Mouse (Mus musculus) hindbrain, postnatal 0 days (tissue): ENCODE measurements around the gene Cask. TPM values are rescaled to one million over a fixed set of nuclear protein-coding genes. Genes with fewer than 3 reads are reported as not detected.
A peak's percentile ranks its signal among the peaks of the same experiment; 100 is the strongest.

ENCODE experiments used
- ATAC-seq: fragments of 200-750 bp; cut with Nextera tagmentation; 2 replicates; pipeline ENCODE4 v1.8.0; 2017; ENCODE audit warnings: mild to moderate bottlenecking, moderate TSS enrichment, moderate library complexity
- DNase-seq: peaks from one replicate; pipeline ENCODE4 v3.0.0-alpha.2; 2015; ENCODE audit warnings: low spot score
- H3K27ac ChIP-seq: fragments of 300-500 bp; sonication (generic); 2 replicates; pipeline ENCODE4 v1.5.1; 2014; ENCODE audit warnings: mild to moderate bottlenecking
- H3K27me3 ChIP-seq: fragments of 300-500 bp; sonication (generic); 2 replicates; pipeline ENCODE4 v1.6.1; 2014; ENCODE audit warnings: low read length, mixed read lengths; ENCODE audit not compliant: insufficient read depth
- H3K36me3 ChIP-seq: fragments of 300-500 bp; sonication (generic); 2 replicates; pipeline ENCODE4 v1.6.1; 2014; ENCODE audit warnings: low read length, mixed read lengths; ENCODE audit not compliant: insufficient read depth
- H3K4me1 ChIP-seq: fragments of 300-500 bp; sonication (generic); 2 replicates; pipeline ENCODE4 v1.6.1; 2014; ENCODE audit warnings: antibody characterized with exemption, low read length, mixed read lengths; ENCODE audit not compliant: insufficient read depth
- H3K4me2 ChIP-seq: fragments of 300-500 bp; sonication (generic); 2 replicates; pipeline ENCODE4 v1.6.1; 2014; ENCODE audit warnings: low read depth, mild to moderate bottlenecking, low read length, moderate library complexity, mixed read lengths
- H3K4me3 ChIP-seq: fragments of 300-500 bp; sonication (generic); 2 replicates; pipeline ENCODE4 v1.5.1; 2014; ENCODE audit warnings: low read length
- H3K9ac ChIP-seq: fragments of 300-500 bp; sonication (generic); replicated peaks from 2 replicates; pipeline ENCODE4 v1.6.1; 2014; ENCODE audit warnings: mild to moderate bottlenecking, low read length, moderate library complexity, mixed read lengths
- H3K9me3 ChIP-seq: fragments of 300-500 bp; sonication (generic); 2 replicates; pipeline ENCODE4 v1.6.1; 2016; ENCODE audit warnings: low read length, mixed read lengths
- CTCF ChIP-seq: IDR thresholded peaks from 2 replicates; pipeline ENCODE4 v1.5.1; 2016; ENCODE audit warnings: antibody characterized with exemption, control low read depth, low read depth
- WGBS: fragments of 180-500 bp; shearing (Covaris S2); extraction: QIAGEN DNeasy Blood & Tissue Kit; methylation state at CpG from one replicate; pipeline ENCODE4 v1.1.7; 2014; 5-methylcytosine and 5-hydroxymethylcytosine counted together
- polyA plus RNA-seq: library from polyadenylated mRNA; unstranded; fragments of >200 nt; fragmentation: Nextera tagmentation; extraction: Ambion mirVana; gene quantifications from 2 replicates; pipeline ENCODE4 v1.2.1, GENCODE M21; 2015
- total RNA-seq: library from RNA; depleted of rRNA; stranded (reverse); fragments of >200 nt; gene quantifications from 2 replicates; pipeline ENCODE4 v1.2.3, GENCODE M21; 2014

The Cask gene
- total and polyA plus RNA-seq, 2 experiments from 2014 or later = 70.8 to 97.0 TPM

DNA sequence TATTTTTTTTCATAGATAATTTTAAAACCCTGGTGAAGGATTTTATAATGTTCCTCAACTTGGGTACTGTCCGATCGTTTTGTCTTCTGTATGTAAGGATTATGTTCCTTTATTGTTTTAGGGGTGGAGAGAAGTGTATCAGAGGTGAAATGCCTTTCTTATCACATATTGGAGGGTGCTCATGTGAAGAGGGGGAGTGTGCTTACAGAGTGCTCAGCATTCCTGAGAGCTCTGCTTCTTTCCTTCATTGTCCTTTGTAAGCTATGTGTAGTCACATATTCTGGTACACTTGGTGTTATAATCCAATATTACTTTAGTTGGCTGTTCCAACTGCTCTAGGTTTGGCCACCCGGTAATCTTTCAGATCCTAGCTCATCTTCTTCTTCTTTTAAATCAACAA, 150.5 kb downstream of the Cask start:
- Histone ChIP-seq H3K9me3 (no peaks in the 10 kb centered on the region), H3K4me3 (no peak overlapping the region), H3K9ac (no peak overlapping the region), H3K4me2 (no peak overlapping the region), H3K27ac (no peak overlapping the region), H3K27me3 (no peaks in the 10 kb centered on the region), H3K36me3 (no peaks in the 10 kb centered on the region), H3K4me1 (no peaks in the 10 kb centered on the region)
- no peak for DNase-seq
- no peak for ATAC-seq
- no peak for TF ChIP-seq CTCF
- 94% methylated on average over 3 of the region's 3 CpGs for WGBS

DNA sequence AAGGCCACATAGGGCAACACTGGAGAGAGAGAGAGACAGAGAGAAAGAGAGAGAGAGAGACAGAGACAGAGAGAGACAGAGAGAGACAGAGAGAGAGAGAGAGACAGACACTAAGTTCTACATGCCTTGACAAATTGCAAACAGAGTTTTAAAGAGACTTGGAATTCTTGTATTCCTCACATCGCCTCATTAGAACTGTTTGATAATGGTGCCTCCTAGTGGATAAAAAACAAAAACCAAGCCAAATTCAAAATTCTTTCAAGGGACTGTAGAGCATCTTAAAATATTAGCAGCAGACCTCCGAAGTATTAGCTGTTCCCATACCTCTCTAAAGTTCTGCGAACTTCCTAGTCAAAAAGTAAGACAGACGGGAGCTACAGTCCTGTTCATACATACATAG, 159.3 kb downstream of the Cask start:
- no peak overlapping the region for H3K4me3 ChIP-seq
- ATAC-seq (no peak), DNase-seq (no peak)
- H3K36me3 ChIP-seq = no peaks in the 10 kb centered on the region
- H3K9me3 ChIP-seq = no peaks in the 10 kb centered on the region
- no peak overlapping the region for H3K9ac ChIP-seq
- no peak overlapping the region for H3K4me2 ChIP-seq
- H3K4me1 ChIP-seq = no peaks in the 10 kb centered on the region
- no peak overlapping the region for H3K27ac ChIP-seq
- TF ChIP-seq CTCF = 0 out of 2 replicates have a peak, but pooled peaks have one; percentile 7
- WGBS = 78% methylated on average over 4 of the region's 4 CpGs
- H3K27me3 ChIP-seq = no peaks in the 10 kb centered on the region

DNA sequence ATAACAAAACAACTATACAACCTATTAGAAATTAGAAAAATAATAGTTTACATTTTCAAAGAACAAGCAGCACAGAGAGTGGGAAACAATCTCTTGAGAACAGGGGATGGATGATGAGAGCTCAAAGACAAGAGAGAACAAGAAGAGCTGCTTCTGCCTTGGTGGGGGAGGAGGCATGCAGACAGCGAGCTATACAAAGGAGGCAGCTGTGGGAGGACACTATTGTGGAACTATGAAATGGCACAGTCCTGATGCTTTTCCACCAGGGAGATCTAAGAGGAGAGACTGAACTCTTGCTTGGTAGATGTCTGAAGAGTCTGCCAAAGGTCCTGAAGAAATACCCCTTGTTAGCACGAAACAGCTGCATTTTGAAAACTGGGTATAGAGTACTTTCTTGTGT, 162.8 kb downstream of the Cask start:
- DNase-seq (no peak), ATAC-seq (no peak)
- H3K4me2 ChIP-seq = no peak overlapping the region
- H3K4me1 ChIP-seq = no peaks in the 10 kb centered on the region
- no peak overlapping the region for H3K27ac ChIP-seq
- H3K9ac ChIP-seq = no peak overlapping the region
- no peak overlapping the region for H3K4me3 ChIP-seq
- H3K9me3 ChIP-seq = no peaks in the 10 kb centered on the region
- no peaks in the 10 kb centered on the region for H3K27me3 ChIP-seq
- no peak for TF ChIP-seq CTCF
- H3K36me3 ChIP-seq = no peaks in the 10 kb centered on the region
- 49% methylated on average over 2 of the region's 2 CpGs for WGBS

DNA sequence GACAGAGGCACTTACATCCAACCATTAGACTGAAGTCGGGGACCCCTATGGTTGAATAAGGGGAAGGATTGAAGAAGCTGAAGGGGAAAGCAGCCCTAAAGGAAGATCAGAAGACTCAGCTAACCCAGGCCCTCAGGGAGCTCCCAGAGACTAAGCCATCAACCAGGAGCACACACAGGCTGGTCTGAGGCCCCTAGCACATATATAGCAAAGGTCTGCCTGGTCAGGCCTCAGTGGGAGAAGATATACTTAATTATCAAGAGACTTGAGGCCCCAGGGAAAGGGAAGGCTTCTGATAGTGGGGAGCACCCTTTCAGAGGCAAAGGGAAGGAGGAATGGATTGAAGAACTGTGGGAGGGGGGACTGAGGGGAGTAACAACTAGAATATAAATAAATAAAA, 164.6 kb downstream of the Cask start:
- no peak overlapping the region for H3K4me2 ChIP-seq
- H3K36me3 ChIP-seq = no peaks in the 10 kb centered on the region
- no peak for ATAC-seq
- DNase-seq = no peak
- H3K9ac ChIP-seq = no peak overlapping the region
- H3K27me3 ChIP-seq = no peaks in the 10 kb centered on the region
- WGBS = 96% methylated on average over 1 of the region's 1 CpGs
- TF ChIP-seq CTCF = no peak
- H3K27ac ChIP-seq = no peak overlapping the region
- no peaks in the 10 kb centered on the region for H3K4me1 ChIP-seq
- H3K9me3 ChIP-seq = no peaks in the 10 kb centered on the region
- no peak overlapping the region for H3K4me3 ChIP-seq

DNA sequence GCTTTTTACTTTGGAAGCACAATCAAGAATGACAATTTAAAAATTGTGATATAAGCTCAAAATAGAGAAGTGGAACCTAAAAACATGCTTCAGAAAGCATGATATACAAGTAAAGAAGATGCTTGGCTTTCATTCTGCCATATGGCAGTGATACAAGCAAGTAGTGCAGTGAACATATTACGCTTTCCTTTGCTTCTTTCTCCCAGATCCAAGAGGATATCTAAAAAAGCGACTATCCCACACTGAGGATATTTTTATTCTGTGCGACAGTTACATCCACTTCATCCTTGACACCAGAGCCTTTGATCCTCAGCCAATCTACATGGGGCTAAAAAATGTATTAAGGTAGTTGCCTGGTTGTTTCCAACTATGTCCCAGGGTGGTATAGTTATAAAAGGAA, 169.4 kb downstream of the Cask start:
- no peak overlapping the region for H3K4me3 ChIP-seq
- no peaks in the 10 kb centered on the region for H3K27me3 ChIP-seq
- no peaks in the 10 kb centered on the region for H3K4me1 ChIP-seq
- H3K9me3 ChIP-seq = no peaks in the 10 kb centered on the region
- H3K9ac ChIP-seq = no peak overlapping the region
- no peak for TF ChIP-seq CTCF
- no peak for DNase-seq
- no peak overlapping the region for H3K27ac ChIP-seq
- 83% methylated on average over 3 of the region's 3 CpGs for WGBS
- no peak overlapping the region for H3K4me2 ChIP-seq
- no peak for ATAC-seq
- no peaks in the 10 kb centered on the region for H3K36me3 ChIP-seq

DNA sequence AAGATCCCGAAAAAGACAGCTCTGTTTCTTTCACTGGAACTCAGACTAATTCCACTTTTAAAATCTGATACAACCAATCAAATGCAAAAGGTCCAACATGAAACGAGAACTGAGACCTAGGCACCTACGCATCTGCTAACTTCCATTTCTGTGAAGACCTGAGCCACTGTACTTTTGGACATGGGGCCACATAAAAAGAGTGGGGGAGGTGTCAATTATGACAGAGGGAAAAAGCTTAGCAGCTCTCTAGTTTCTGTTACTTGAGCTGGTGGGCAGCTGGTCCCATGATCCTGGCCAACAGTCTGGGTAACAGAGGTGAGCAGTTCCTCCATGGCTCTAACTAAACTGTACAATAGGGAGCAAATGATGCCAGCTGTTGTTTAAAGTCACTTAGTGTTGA, 178.2 kb downstream of the Cask start:
- Histone ChIP-seq H3K9ac (no peak overlapping the region), H3K9me3 (no peaks in the 10 kb centered on the region), H3K27me3 (no peaks in the 10 kb centered on the region), H3K4me3 (no peak overlapping the region), H3K4me1 (no peaks in the 10 kb centered on the region), H3K36me3 (no peaks in the 10 kb centered on the region), H3K4me2 (no peak overlapping the region), H3K27ac (no peak overlapping the region)
- TF ChIP-seq CTCF = no peak
- WGBS = 81% methylated on average over 3 of the region's 3 CpGs
- ATAC-seq = no peak
- no peak for DNase-seq

DNA sequence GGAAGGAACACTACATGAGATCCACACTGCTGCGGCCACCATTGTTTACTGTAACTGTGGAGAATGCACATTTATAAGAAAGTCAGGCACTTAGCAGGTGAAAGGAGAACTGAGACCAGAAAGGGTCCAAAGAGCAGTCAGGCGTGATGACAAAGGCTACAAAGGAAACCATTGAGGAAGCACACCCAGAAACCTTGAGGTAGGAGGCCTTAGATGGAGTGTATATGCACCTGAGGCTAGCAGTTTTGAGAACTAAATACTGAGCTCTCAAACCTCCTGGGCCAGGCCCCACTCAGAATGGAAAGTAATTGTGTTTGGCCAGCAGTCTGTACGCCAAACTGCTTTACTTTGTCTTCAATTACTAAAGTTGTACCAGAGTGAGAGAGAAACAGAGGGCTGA, 180.8 kb downstream of the Cask start:
- ATAC-seq = no peak
- Histone ChIP-seq H3K27ac (no peak overlapping the region), H3K9ac (no peak overlapping the region), H3K4me1 (no peaks in the 10 kb centered on the region), H3K9me3 (no peaks in the 10 kb centered on the region), H3K36me3 (no peaks in the 10 kb centered on the region), H3K4me2 (no peak overlapping the region), H3K4me3 (no peak overlapping the region), H3K27me3 (no peaks in the 10 kb centered on the region)
- 62% methylated on average over 3 of the region's 3 CpGs for WGBS
- no peak for DNase-seq
- TF ChIP-seq CTCF = no peak

DNA sequence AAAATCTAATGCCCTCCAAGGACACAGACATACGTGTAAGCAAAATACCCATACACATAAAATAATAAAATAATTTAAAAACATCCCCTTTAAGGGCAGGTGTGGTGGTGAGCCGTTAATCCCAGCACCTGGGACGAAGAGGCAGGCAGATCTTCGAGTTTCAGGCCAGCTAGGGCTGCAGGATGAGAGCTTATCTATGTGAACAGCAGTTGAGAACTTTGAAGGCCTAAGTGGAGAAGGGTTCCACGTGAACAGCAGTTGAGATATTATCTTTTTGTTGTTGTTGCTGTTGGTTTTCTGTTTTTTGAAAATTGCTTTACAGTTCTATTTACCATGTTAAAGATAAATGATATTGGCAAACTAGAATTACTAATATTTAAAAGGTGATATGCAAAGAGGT, 182.3 kb downstream of the Cask start:
- H3K4me2 ChIP-seq = no peak overlapping the region
- H3K27ac ChIP-seq = no peak overlapping the region
- H3K9me3 ChIP-seq = no peaks in the 10 kb centered on the region
- H3K27me3 ChIP-seq = no peaks in the 10 kb centered on the region
- no peaks in the 10 kb centered on the region for H3K36me3 ChIP-seq
- TF ChIP-seq CTCF = no peak
- DNase-seq (no peak), ATAC-seq (no peak)
- H3K4me1 ChIP-seq = no peaks in the 10 kb centered on the region
- no peak overlapping the region for H3K4me3 ChIP-seq
- WGBS = 77% methylated on average over 5 of the region's 5 CpGs
- H3K9ac ChIP-seq = no peak overlapping the region
